ENCODE assay signal across 8 mouse cellular contexts in genomic region chr9:46185191-46185590, GRCm38 (mm10). TPM values are rescaled to one million over a fixed set of nuclear protein-coding genes. Genes with fewer than 3 reads are reported as not detected.
DNase-seq lines count a peak whose midpoint lies in the region; ATAC-seq and TF ChIP-seq lines count a peak whose summit lies in the region.

No protein-coding gene starts in this region.

- no peaks in the 10 kb centered on the region for H3K4me1 ChIP-seq in MEL (ENCODE audit: control insufficient read depth in 1 of 2, insufficient read depth in 2 of 2, low read length in 2 of 2)
- H3K4me1 ChIP-seq in midbrain, embryonic 16.5 days (ENCODE audit: control insufficient read depth, insufficient read depth, low read length) = peaks cover 7% of the 10 kb centered on the region; the same call in 1 of the 2 replicates

- no peak overlapping the region for H3K27ac ChIP-seq in layer of hippocampus, adult 2 months
- no peak overlapping the region for H3K27ac ChIP-seq in MEL (ENCODE audit: control insufficient read depth, low read depth, low read length)
- no peak overlapping the region for H3K27ac ChIP-seq in midbrain, embryonic 16.5 days (ENCODE audit: low read length)

- DNase-seq in layer of hippocampus, adult 2 months (ENCODE audit: low spot score in 2 of 2) = no peak
- no peak for DNase-seq in layer of hippocampus, postnatal 25 days (ENCODE audit: extremely low spot score in 1 of 2, low spot score in 1 of 2)
- DNase-seq in MEL (ENCODE audit: low read depth, low spot score) = peak; percentile 73
- peak; percentile 51 to 69 for DNase-seq in cerebellum, postnatal 25 days
- DNase-seq in kidney, adult 9 months = peak; percentile 70
- DNase-seq in retina, embryonic 14.5 days (ENCODE audit: low spot score) = peak; percentile 56
- no peak for DNase-seq in urinary bladder, postnatal 10 days (ENCODE audit: low spot score)

- H3K9me3 ChIP-seq in MEL (replicated peaks; ENCODE audit: insufficient read depth, low read length) = no peaks in the 10 kb centered on the region
- H3K9me3 ChIP-seq in midbrain, embryonic 16.5 days (replicated peaks; ENCODE audit: control insufficient read depth, low read length, poor library complexity, severe bottlenecking) = no peaks in the 10 kb centered on the region

- WGBS in midbrain, embryonic 16.5 days = 51% methylated on average over 2 of the region's 2 CpGs

- no peaks in the 10 kb centered on the region for H3K27me3 ChIP-seq in MEL (ENCODE audit: control insufficient read depth in 1 of 2, insufficient read depth in 2 of 2, low read length in 2 of 2)
- no peaks in the 10 kb centered on the region for H3K27me3 ChIP-seq in midbrain, embryonic 16.5 days (ENCODE audit: control insufficient read depth, insufficient read depth, low read depth, low read length)

- no peak overlapping the region for H3K4me2 ChIP-seq in midbrain, embryonic 16.5 days (ENCODE audit: low read length)

- peaks cover 0 to 21% of the 10 kb centered on the region in 2 experiments; a peak in 2 of 4 replicates for H3K36me3 ChIP-seq in MEL (ENCODE audit: control insufficient read depth in 1 of 2, insufficient read depth in 2 of 2, low read length in 2 of 2)
- H3K36me3 ChIP-seq in midbrain, embryonic 16.5 days (ENCODE audit: control insufficient read depth, insufficient read depth, low read length) = 0 out of 2 replicates have a peak, but pooled peaks cover 2% of the 10 kb centered on the region

- ATAC-seq in midbrain, embryonic 16.5 days = no peak

- no peak overlapping the region for H3K9ac ChIP-seq in MEL (ENCODE audit: control insufficient read depth, low read depth, low read length, poor library complexity, severe bottlenecking)
- H3K9ac ChIP-seq in midbrain, embryonic 16.5 days (ENCODE audit: low read depth, low read length) = no peak overlapping the region

- no peaks in the 10 kb centered on the region for H3K79me2 ChIP-seq in MEL (ENCODE audit: control insufficient read depth, insufficient read depth, low read length, poor library complexity)

- TF ChIP-seq EP300 in MEL (IDR thresholded peaks at IDR 0.05; ENCODE audit: low read depth in 1 of 2, low read length in 2 of 2) = no peak

- peak; percentile 80 for TF ChIP-seq CTCF in layer of hippocampus, adult 2 months (conservative IDR thresholded peaks at IDR 0.05)
- peak; percentile 38 to 69 (median 62) for TF ChIP-seq CTCF in MEL (IDR thresholded peaks at IDR 0.05 in 2 of 3, conservative IDR thresholded peaks at IDR 0.05 in 1 of 3; ENCODE audit: control insufficient read depth in 1 of 3, insufficient read depth in 1 of 3, low read depth in 2 of 3, low read length in 3 of 3, poor library complexity in 1 of 3, severe bottlenecking in 1 of 3)

- TF ChIP-seq RAD21 in MEL (IDR thresholded peaks at IDR 0.05; ENCODE audit: low read depth, low read length) = peak; percentile 27

- no peak overlapping the region for H3K4me3 ChIP-seq in layer of hippocampus, adult 2 months
- H3K4me3 ChIP-seq in MEL (ENCODE audit: control insufficient read depth in 1 of 2, insufficient read depth in 1 of 2, low read depth in 2 of 2, low read length in 2 of 2) = no peak overlapping the region
- H3K4me3 ChIP-seq in midbrain, embryonic 16.5 days (ENCODE audit: low read depth, low read length) = no peak overlapping the region

- TF ChIP-seq POLR2A in MEL (IDR thresholded peaks at IDR 0.05; ENCODE audit: control insufficient read depth in 1 of 2, insufficient read depth in 1 of 2, low read depth in 1 of 2, low read length in 2 of 2, poor library complexity in 1 of 2) = no peak

TF ChIP-seq in MEL, 35 proteins besides CTCF, POLR2A, EP300 and RAD21:
- TF ChIP-seq JUND (IDR thresholded peaks at IDR 0.05; ENCODE audit: low read depth, low read length) (no peak), SIN3A (IDR thresholded peaks at IDR 0.05; ENCODE audit: low read length) (no peak), NRF1 (IDR thresholded peaks at IDR 0.05; ENCODE audit: insufficient read depth, low read depth, low read length, poor library complexity, severe bottlenecking) (no peak), SMC3 (IDR thresholded peaks at IDR 0.05; ENCODE audit: low read depth, low read length) (peak; percentile 54), MAZ (IDR thresholded peaks at IDR 0.05; ENCODE audit: low read depth, low read length) (no peak), ZC3H11A (IDR thresholded peaks at IDR 0.05; ENCODE audit: low read depth, low read length) (peak; percentile 42; the same call in 1 of the 2 replicates), MAFK (IDR thresholded peaks at IDR 0.05; ENCODE audit: borderline replicate concordance, low read depth, low read length) (no peak), ZKSCAN1 (IDR thresholded peaks at IDR 0.05; ENCODE audit: low read depth, low read length) (no peak), BHLHE40 (IDR thresholded peaks at IDR 0.05; ENCODE audit: borderline replicate concordance, low read depth, low read length) (no peak), MEF2A (IDR thresholded peaks at IDR 0.05; ENCODE audit: extremely low read depth, insufficient replicate concordance, low read depth, low read length, poor library complexity, severe bottlenecking) (no peak), MYB (IDR thresholded peaks at IDR 0.05; ENCODE audit: low read depth, low read length) (no peak), NELFE (IDR thresholded peaks at IDR 0.05; ENCODE audit: low read depth, low read length) (no peak), USF2 (IDR thresholded peaks at IDR 0.05; ENCODE audit: borderline replicate concordance in 1 of 2, insufficient read depth in 1 of 2, low read depth in 1 of 2, low read length in 2 of 2) (no peak), UBTF (IDR thresholded peaks at IDR 0.05; ENCODE audit: borderline replicate concordance, insufficient read depth, low read depth, low read length) (no peak), CHD2 (IDR thresholded peaks at IDR 0.05; ENCODE audit: low read length) (no peak), ELF1 (IDR thresholded peaks at IDR 0.05; ENCODE audit: low read depth, low read length) (no peak), MAX (IDR thresholded peaks at IDR 0.05; ENCODE audit: low read length) (0 out of 2 replicates have a peak, but pooled peaks have one; percentile 19)

RNA-seq across cellular contexts. Expression of gene Apoa1, which starts 43.2 kb away (rescaled TPM):
- not detected for total RNA-seq in layer of hippocampus, adult 2 months (2021)
- under 1 TPM in 1 of 2 experiments, not detected in 1; 0.44 TPM for total RNA-seq in layer of hippocampus, postnatal 25 days (2021)
- 1.8 and 4.0 TPM in 2 replicates for total RNA-seq in MEL (2012; rRNA removed)
- polyA plus RNA-seq in MEL (2012; ENCODE audit: insufficient read depth in 1 of 2, insufficient read length in 2 of 2, low read depth in 1 of 2, low replicate concordance in 2 of 2, missing spikeins in 1 of 2) = 10 to 100 TPM in 1 of 2 experiments, not detected in 1; 16.1 TPM
- 3.5 and 3.9 TPM in 2 replicates for polyA plus RNA-seq in midbrain, embryonic 16.5 days (2015; fragmentation: Nextera tagmentation; extraction: Ambion mirVana)

RNA-seq across cellular contexts. Expression of gene Apoc3, which starts 50.2 kb away (rescaled TPM):
- 1 to 10 TPM in 1 of 2 experiments, not detected in 1; 1.0 TPM for total RNA-seq in layer of hippocampus, adult 2 months (2021)
- under 1 TPM; 0.94 to 0.96 TPM for total RNA-seq in layer of hippocampus, postnatal 25 days (2021)
- not detected in 2 replicates for total RNA-seq in MEL (2012; rRNA removed)
- not detected for polyA plus RNA-seq in MEL (2012; ENCODE audit: insufficient read depth in 1 of 2, insufficient read length in 2 of 2, low read depth in 1 of 2, low replicate concordance in 2 of 2, missing spikeins in 1 of 2)
- polyA plus RNA-seq in midbrain, embryonic 16.5 days (2015; fragmentation: Nextera tagmentation; extraction: Ambion mirVana) = not detected in 2 replicates

RNA-seq across cellular contexts. Expression of gene Apoa4, which starts 55.3 kb away (rescaled TPM):
- not detected for total RNA-seq in layer of hippocampus, adult 2 months (2021)
- total RNA-seq in layer of hippocampus, postnatal 25 days (2021) = not detected
- not detected in 2 replicates for total RNA-seq in MEL (2012; rRNA removed)
- not detected for polyA plus RNA-seq in MEL (2012; ENCODE audit: insufficient read depth in 1 of 2, insufficient read length in 2 of 2, low read depth in 1 of 2, low replicate concordance in 2 of 2, missing spikeins in 1 of 2)
- polyA plus RNA-seq in midbrain, embryonic 16.5 days (2015; fragmentation: Nextera tagmentation; extraction: Ambion mirVana) = not detected in 2 replicates

Comparison
In these comparisons a context has a peak if more than half of its experiments do, and no peak if none do; other contexts are left out.
1. DNase-seq: peak in MEL (single experiment), cerebellum, postnatal 25 days (2 of 2), kidney, adult 9 months (single experiment) and retina, embryonic 14.5 days (single experiment); none in layer of hippocampus, adult 2 months (0 of 2), layer of hippocampus, postnatal 25 days (0 of 2) and urinary bladder, postnatal 10 days (single experiment).